Mouse (Mus musculus): ENCODE data around the gene Tle3. TPM values are rescaled to one million over a fixed set of nuclear protein-coding genes. Genes with fewer than 3 reads are reported as not detected.

Tle3 gene
- polyA plus RNA-seq (2015; fragmentation: Nextera tagmentation; extraction: Ambion mirVana): 16.8 and 18.2 TPM in 2 replicates

DNA sequence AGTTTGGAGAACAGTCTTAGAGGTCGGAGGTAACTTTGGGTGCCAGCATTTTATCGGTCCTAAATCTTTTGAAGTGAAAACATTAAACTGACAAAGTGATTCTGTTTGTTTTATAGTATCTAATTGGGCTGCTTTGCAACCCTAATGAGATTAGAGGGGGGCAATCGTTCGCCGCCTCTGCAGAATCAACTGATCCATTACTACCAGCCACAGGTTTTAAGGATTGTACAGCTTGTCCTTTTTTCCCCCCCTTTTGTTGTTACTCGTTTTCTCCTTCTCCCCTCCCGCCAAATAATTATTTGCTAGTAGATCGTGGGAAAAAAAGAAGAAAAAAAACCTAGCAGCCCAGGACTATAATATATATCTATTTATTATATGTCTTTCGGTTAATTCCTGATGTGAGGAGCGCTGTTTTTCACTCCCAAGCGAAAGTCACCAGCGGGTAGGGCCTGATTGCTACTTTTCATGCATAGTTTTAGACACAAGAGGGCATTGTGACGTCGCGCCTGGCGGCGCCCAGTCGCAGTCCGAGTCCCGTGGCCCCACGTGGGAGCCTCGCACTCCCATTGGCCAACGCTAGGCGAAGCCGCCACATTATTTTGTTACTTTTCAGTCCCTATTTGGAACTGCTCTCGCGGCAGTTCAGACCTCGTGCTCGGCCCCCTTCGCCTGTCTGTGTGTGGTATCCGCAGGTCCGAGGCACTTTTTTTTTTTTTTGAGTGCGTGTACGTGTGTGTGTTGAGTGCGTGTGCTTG is at the start of gene Tle3:
TSS of gene Tle3 (plus strand) at position 612 of the 755 bp plus-strand sequence.
- H3K9ac ChIP-seq (ENCODE audit: low read length): peak within 1 kb of the TSS; percentile 97
- under 1% methylated on average over 35 of the region's 35 CpGs for WGBS
- peak within 1 kb of the TSS; percentile 95 for H3K4me2 ChIP-seq (replicated peaks; ENCODE audit: low read depth)
- H3K36me3 ChIP-seq (ENCODE audit: control insufficient read depth, insufficient read depth, low read length): no peaks in the 10 kb centered on the region
- H3K4me1 ChIP-seq (replicated peaks; ENCODE audit: control insufficient read depth, insufficient read depth): peaks cover 13% of the 10 kb centered on the region
- peak; percentile 75 for ATAC-seq (ENCODE audit: low FRiP score, low TSS enrichment)
- TF ChIP-seq EP300 (optimal IDR thresholded peaks at IDR 0.05) (peak; percentile 44), CTCF (IDR thresholded peaks at IDR 0.05; ENCODE audit: low read depth) (peak; percentile 73)
- H3K27ac ChIP-seq (replicated peaks): peak within 1 kb of the TSS; percentile 96
- peak within 1 kb of the TSS; percentile 84 for H3K4me3 ChIP-seq (ENCODE audit: low read depth, low read length)
- DNase-seq (ENCODE audit: low spot score): peak; percentile 98
- no peaks in the 10 kb centered on the region for H3K27me3 ChIP-seq (ENCODE audit: control insufficient read depth, insufficient read depth, low read length)
- H3K9me3 ChIP-seq (ENCODE audit: control insufficient read depth, low read length): no peaks in the 10 kb centered on the region

DNA sequence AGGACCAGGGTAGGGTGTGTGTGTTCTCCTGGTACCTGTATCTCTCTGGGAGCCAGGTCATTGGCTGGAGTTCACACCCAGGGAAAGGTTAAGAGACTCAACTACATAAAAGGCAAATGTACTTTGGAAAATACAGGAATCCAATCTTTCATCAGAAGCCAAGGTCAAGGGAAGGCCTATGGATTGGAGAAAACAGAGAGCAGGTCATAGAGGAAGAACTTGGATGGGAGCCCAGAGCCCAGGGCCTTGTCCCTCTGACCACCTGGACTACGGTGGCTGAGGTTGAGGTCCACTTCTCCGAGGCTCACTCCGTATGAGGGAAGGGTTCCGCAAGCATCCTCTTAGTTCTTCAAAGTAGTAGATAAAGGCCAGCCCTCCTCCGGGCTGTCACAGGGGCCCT is 48.9 kb upstream of the Tle3 start:
- Histone ChIP-seq H3K4me2 (replicated peaks; ENCODE audit: low read depth) (no peak overlapping the region), H3K27me3 (ENCODE audit: control insufficient read depth, insufficient read depth, low read length) (peaks cover 2% of the 10 kb centered on the region; the same call in 1 of the 2 replicates), H3K4me3 (ENCODE audit: low read depth, low read length) (no peak overlapping the region), H3K4me1 (replicated peaks; ENCODE audit: control insufficient read depth, insufficient read depth) (0 out of 2 replicates have a peak, but pooled peaks cover 6% of the 10 kb centered on the region), H3K27ac (replicated peaks) (no peak overlapping the region), H3K9me3 (ENCODE audit: control insufficient read depth, low read length) (no peaks in the 10 kb centered on the region), H3K36me3 (ENCODE audit: control insufficient read depth, insufficient read depth, low read length) (no peaks in the 10 kb centered on the region), H3K9ac (ENCODE audit: low read length) (no peak overlapping the region)
- no peak for DNase-seq (ENCODE audit: low spot score)
- 74% methylated on average over 5 of the region's 5 CpGs for WGBS
- ATAC-seq (ENCODE audit: low FRiP score, low TSS enrichment): no peak
- no peak for TF ChIP-seq EP300 (optimal IDR thresholded peaks at IDR 0.05)
- TF ChIP-seq CTCF (IDR thresholded peaks at IDR 0.05; ENCODE audit: low read depth): no peak

DNA sequence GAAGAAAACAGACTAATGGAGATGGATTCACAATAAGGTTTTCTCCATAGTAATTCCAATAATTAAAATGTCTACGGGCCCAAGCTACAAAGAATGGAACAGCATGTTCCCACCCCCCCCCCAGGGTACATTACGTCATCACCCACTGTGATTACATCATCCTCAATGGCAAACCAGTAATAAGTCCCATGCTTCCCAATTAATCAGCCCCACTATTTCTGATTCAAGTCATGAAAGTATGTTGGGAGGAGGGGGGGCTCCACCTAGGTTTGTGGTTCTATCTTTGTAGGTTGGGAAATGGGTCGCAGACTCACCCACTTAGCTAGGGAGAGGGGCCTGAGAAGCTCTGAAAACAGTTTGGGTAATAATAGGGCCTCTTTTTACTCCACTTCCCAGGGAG is 48.3 kb upstream of the Tle3 start:
- H3K27me3 ChIP-seq (ENCODE audit: control insufficient read depth, insufficient read depth, low read length): peaks cover 2% of the 10 kb centered on the region; the same call in 1 of the 2 replicates
- no peak overlapping the region for H3K27ac ChIP-seq (replicated peaks)
- H3K4me1 ChIP-seq (replicated peaks; ENCODE audit: control insufficient read depth, insufficient read depth): 0 out of 2 replicates have a peak, but pooled peaks cover 6% of the 10 kb centered on the region
- DNase-seq (ENCODE audit: low spot score) (no peak), ATAC-seq (ENCODE audit: low FRiP score, low TSS enrichment) (no peak)
- 67% methylated on average over 3 of the region's 3 CpGs for WGBS
- TF ChIP-seq CTCF (IDR thresholded peaks at IDR 0.05; ENCODE audit: low read depth): no peak
- no peak for TF ChIP-seq EP300 (optimal IDR thresholded peaks at IDR 0.05)
- H3K36me3 ChIP-seq (ENCODE audit: control insufficient read depth, insufficient read depth, low read length): no peaks in the 10 kb centered on the region
- no peak overlapping the region for H3K9ac ChIP-seq (ENCODE audit: low read length)
- no peak overlapping the region for H3K4me2 ChIP-seq (replicated peaks; ENCODE audit: low read depth)
- H3K4me3 ChIP-seq (ENCODE audit: low read depth, low read length): no peak overlapping the region
- H3K9me3 ChIP-seq (ENCODE audit: control insufficient read depth, low read length): no peaks in the 10 kb centered on the region

GRCm38 (mm10) chr9:61324354-61324753 is 47.8 kb upstream of the Tle3 start:
- WGBS: 69% methylated on average over 12 of the region's 12 CpGs
- H3K27me3 ChIP-seq (ENCODE audit: control insufficient read depth, insufficient read depth, low read length): peaks cover 2% of the 10 kb centered on the region; the same call in 1 of the 2 replicates
- H3K9ac ChIP-seq (ENCODE audit: low read length): no peak overlapping the region
- no peak for TF ChIP-seq CTCF (IDR thresholded peaks at IDR 0.05; ENCODE audit: low read depth)
- TF ChIP-seq EP300 (optimal IDR thresholded peaks at IDR 0.05): no peak
- H3K9me3 ChIP-seq (ENCODE audit: control insufficient read depth, low read length): no peaks in the 10 kb centered on the region
- 0 out of 2 replicates have a peak, but pooled peaks cover 6% of the 10 kb centered on the region for H3K4me1 ChIP-seq (replicated peaks; ENCODE audit: control insufficient read depth, insufficient read depth)
- H3K27ac ChIP-seq (replicated peaks): no peak overlapping the region
- no peak for ATAC-seq (ENCODE audit: low FRiP score, low TSS enrichment)
- no peak for DNase-seq (ENCODE audit: low spot score)
- no peaks in the 10 kb centered on the region for H3K36me3 ChIP-seq (ENCODE audit: control insufficient read depth, insufficient read depth, low read length)
- no peak overlapping the region for H3K4me2 ChIP-seq (replicated peaks; ENCODE audit: low read depth)
- H3K4me3 ChIP-seq (ENCODE audit: low read depth, low read length): no peak overlapping the region

DNA sequence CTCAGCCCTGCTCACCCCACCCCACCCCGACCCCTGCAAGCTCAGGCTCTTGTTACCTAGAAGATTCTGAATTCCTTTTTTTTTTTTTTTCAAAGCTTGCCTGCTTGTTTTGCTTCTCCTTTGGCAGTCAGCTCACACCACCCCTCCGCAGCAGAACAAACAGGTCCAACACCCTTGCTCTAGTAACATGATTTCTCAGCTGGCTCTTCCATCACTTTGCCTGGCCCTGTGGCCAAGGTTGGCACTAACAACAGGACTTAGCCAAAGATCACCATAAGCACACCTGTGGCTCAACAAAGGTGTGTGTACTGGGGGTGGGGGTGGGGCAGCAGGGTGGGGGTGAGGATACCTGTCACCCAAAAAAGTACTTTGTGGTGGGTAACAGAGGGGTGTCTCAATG is 47.2 kb upstream of the Tle3 start:
- 58% methylated on average over 2 of the region's 2 CpGs for WGBS
- ATAC-seq (ENCODE audit: low FRiP score, low TSS enrichment): no peak

GRCm38 (mm10) chr9:61325931-61326351 is 46.2 kb upstream of the Tle3 start:
- H3K4me3 ChIP-seq (ENCODE audit: low read depth, low read length): no peak overlapping the region
- peaks cover 2% of the 10 kb centered on the region; the same call in 1 of the 2 replicates for H3K27me3 ChIP-seq (ENCODE audit: control insufficient read depth, insufficient read depth, low read length)
- no peaks in the 10 kb centered on the region for H3K36me3 ChIP-seq (ENCODE audit: control insufficient read depth, insufficient read depth, low read length)
- no peak for ATAC-seq (ENCODE audit: low FRiP score, low TSS enrichment)
- 27% methylated on average over 7 of the region's 7 CpGs for WGBS
- no peak overlapping the region for H3K9ac ChIP-seq (ENCODE audit: low read length)
- no peak overlapping the region for H3K4me2 ChIP-seq (replicated peaks; ENCODE audit: low read depth)
- no peaks in the 10 kb centered on the region for H3K9me3 ChIP-seq (ENCODE audit: control insufficient read depth, low read length)
- H3K27ac ChIP-seq (replicated peaks): no peak overlapping the region
- 0 out of 2 replicates have a peak, but pooled peaks cover 6% of the 10 kb centered on the region for H3K4me1 ChIP-seq (replicated peaks; ENCODE audit: control insufficient read depth, insufficient read depth)
- no peak for DNase-seq (ENCODE audit: low spot score)
- TF ChIP-seq EP300 (optimal IDR thresholded peaks at IDR 0.05) (no peak), CTCF (IDR thresholded peaks at IDR 0.05; ENCODE audit: low read depth) (no peak)

More for the DNA sequence above, 47.2 kb upstream of the Tle3 start:
- no peak overlapping the region for H3K9ac ChIP-seq (ENCODE audit: low read length)
- H3K4me3 ChIP-seq (ENCODE audit: low read depth, low read length): no peak overlapping the region
- no peak overlapping the region for H3K27ac ChIP-seq (replicated peaks)
- DNase-seq (ENCODE audit: low spot score): no peak
- no peaks in the 10 kb centered on the region for H3K9me3 ChIP-seq (ENCODE audit: control insufficient read depth, low read length)
- no peaks in the 10 kb centered on the region for H3K36me3 ChIP-seq (ENCODE audit: control insufficient read depth, insufficient read depth, low read length)
- peaks cover 2% of the 10 kb centered on the region; the same call in 1 of the 2 replicates for H3K27me3 ChIP-seq (ENCODE audit: control insufficient read depth, insufficient read depth, low read length)
- no peak overlapping the region for H3K4me2 ChIP-seq (replicated peaks; ENCODE audit: low read depth)
- H3K4me1 ChIP-seq (replicated peaks; ENCODE audit: control insufficient read depth, insufficient read depth): 0 out of 2 replicates have a peak, but pooled peaks cover 6% of the 10 kb centered on the region
- TF ChIP-seq EP300 (optimal IDR thresholded peaks at IDR 0.05) (no peak), CTCF (IDR thresholded peaks at IDR 0.05; ENCODE audit: low read depth) (no peak)
